Mouse (Mus musculus) G1E-ER4 (cell line): ENCODE data around the gene Myo16. TPM values are rescaled to one million over a fixed set of nuclear protein-coding genes. Genes with fewer than 3 reads are reported as not detected.

ENCODE experiments used
- GATA1 ChIP-seq: IDR thresholded peaks from one replicate; pipeline ENCODE4 v1.8.0; 2012; ENCODE audit warnings: low read length, inconsistent platforms
- polyA plus RNA-seq: library from polyadenylated mRNA; stranded (reverse); fragments of >175 nt; gene quantifications from 2 replicates; pipeline ENCODE4 v1.2.3, GENCODE M21; 2012

Myo16 gene
- polyA plus RNA-seq, 1 experiment: 0.04 TPM

GRCm38 (mm10) chr8:10651546-10652315 lies 498.0 kb downstream of the Myo16 start:
- no peak for TF ChIP-seq GATA1

- no peak for TF ChIP-seq GATA1
These were observed 499.6 kb downstream of the Myo16 start for GRCm38 (mm10) chr8:10653282-10653681.

GRCm38 (mm10) chr8:10654922-10655518 lies 501.3 kb downstream of the Myo16 start:
- peak; percentile 70 for TF ChIP-seq GATA1

GRCm38 (mm10) chr8:10663770-10664470 lies 510.2 kb downstream of the Myo16 start:
- TF ChIP-seq GATA1: no peak

GRCm38 (mm10) chr8:10664861-10665543 lies 511.3 kb downstream of the Myo16 start:
- no peak for TF ChIP-seq GATA1

- no peak for TF ChIP-seq GATA1
These were observed 512.1 kb downstream of the Myo16 start for GRCm38 (mm10) chr8:10665821-10666283.

- no peak for TF ChIP-seq GATA1
These were observed 518.3 kb downstream of the Myo16 start for GRCm38 (mm10) chr8:10671862-10672548.

GRCm38 (mm10) chr8:10677840-10678410 lies 524.2 kb downstream of the Myo16 start:
- no peak for TF ChIP-seq GATA1

- no peak for TF ChIP-seq GATA1
These were observed 528.2 kb downstream of the Myo16 start for GRCm38 (mm10) chr8:10681926-10682325.

GRCm38 (mm10) chr8:10683088-10683487 lies 529.4 kb downstream of the Myo16 start:
- TF ChIP-seq GATA1: no peak

Other genes with a start within 250 kb of the Myo16 start
- gene Lig4, start 176.2 kb upstream of the Myo16 start, polyA plus RNA-seq: 0.29 and 0.45 TPM in 2 replicates
- 0.99 and 1.5 TPM in 2 replicates for gene Abhd13, start 176.2 kb upstream of the Myo16 start, polyA plus RNA-seq
- gene Tnfsf13b, start 147.4 kb upstream of the Myo16 start, polyA plus RNA-seq: 0.03 TPM in 1 of 2 replicates, not detected in the other